Mouse (Mus musculus) ES-Bruce4 (cell line): Measurements from ENCODE around the gene Sept10.

ENCODE experiments used
- CTCF ChIP-seq: IDR thresholded peaks from one replicate; pipeline ENCODE4 v1.8.1; 2011; ENCODE audit warnings: low read depth, low read length
- POLR2A ChIP-seq: IDR thresholded peaks from one replicate; pipeline ENCODE4 v1.8.1; 2011; ENCODE audit warnings: low read length; ENCODE audit not compliant: insufficient read depth

- TF ChIP-seq CTCF (no peak), POLR2A (no peak)
These were observed 39.3 kb downstream of the Sept10 start for GRCm38 (mm10) chr10:59182306-59182705.
